Comparison of ENCODE assay signal across 27 mouse cellular contexts in the genomic region with DNA sequence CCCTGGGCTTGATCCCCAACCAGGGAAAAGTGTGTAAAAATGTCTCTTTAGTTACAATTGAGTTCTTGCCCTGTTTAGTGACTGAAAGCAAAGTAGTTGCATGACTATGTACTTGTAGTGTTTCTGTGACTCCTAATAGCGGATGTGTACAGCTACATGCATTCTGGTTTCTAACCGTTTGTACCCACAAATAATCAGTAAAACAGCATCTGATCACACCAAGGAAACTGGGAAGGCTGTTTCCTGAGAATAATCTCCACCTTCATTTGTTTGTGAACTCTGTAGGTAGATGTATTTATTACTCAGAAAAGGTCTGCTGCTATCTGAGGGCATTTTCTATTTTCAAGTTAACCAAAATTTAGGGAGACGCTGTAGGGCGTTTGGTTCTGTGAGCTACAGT. TPM values are rescaled to one million over a fixed set of nuclear protein-coding genes. Genes with fewer than 3 reads are reported as not detected.
DNase-seq lines count a peak whose midpoint lies in the region; ATAC-seq and TF ChIP-seq lines count a peak whose summit lies in the region.
"Had no signal": no experiment of that assay in that cellular context is flagged by ENCODE, and none has a peak within 500 bp of the region (broad histone marks: within the 10 kb centered on the region; RNA-seq: fewer than 3 reads in every experiment).

No protein-coding gene starts in this region.

- H3K9me3 ChIP-seq in hindbrain, embryonic 14.5 days (ENCODE audit: control insufficient read depth, low read length), result no peaks in the 10 kb centered on the region
- no peaks in the 10 kb centered on the region for H3K9me3 ChIP-seq in hindbrain, postnatal 0 days (ENCODE audit: low read length)
- no peaks in the 10 kb centered on the region for H3K9me3 ChIP-seq in intestine, embryonic 14.5 days (ENCODE audit: control insufficient read depth, low read length)
- no peaks in the 10 kb centered on the region for H3K9me3 ChIP-seq in intestine, postnatal 0 days (ENCODE audit: control insufficient read depth)
- H3K9me3 ChIP-seq: embryonic facial prominence, embryonic 10.5 days; embryonic facial prominence, embryonic 12.5 days; forebrain, embryonic 13.5 days; forebrain, embryonic 15.5 days had no signal

- no peak for TF ChIP-seq EP300 in heart, adult 2 months (IDR thresholded peaks at IDR 0.05; ENCODE audit: insufficient read depth, low read depth, low read length)

- H3K4me1 ChIP-seq in heart, adult 2 months (ENCODE audit: control insufficient read depth, insufficient read depth, low read length), result no peaks in the 10 kb centered on the region
- H3K4me1 ChIP-seq in hindbrain, embryonic 14.5 days (replicated peaks; ENCODE audit: control insufficient read depth, insufficient read depth, low read length), result peaks cover 25% of the 10 kb centered on the region
- H3K4me1 ChIP-seq in hindbrain, postnatal 0 days (ENCODE audit: insufficient read depth, low read length), result no peaks in the 10 kb centered on the region; the same call in 1 of the 2 replicates
- H3K4me1 ChIP-seq in intestine, embryonic 14.5 days (replicated peaks; ENCODE audit: control insufficient read depth, insufficient read depth, low read length), result no peaks in the 10 kb centered on the region
- no peaks in the 10 kb centered on the region for H3K4me1 ChIP-seq in intestine, postnatal 0 days (replicated peaks; ENCODE audit: control insufficient read depth, insufficient read depth, low read length)
- H3K4me1 ChIP-seq: embryonic facial prominence, embryonic 12.5 days had no signal

- no peak overlapping the region for H3K4me3 ChIP-seq in heart, adult 2 months
- H3K4me3 ChIP-seq in hindbrain, embryonic 14.5 days (replicated peaks; ENCODE audit: low read length), result no peak overlapping the region
- H3K4me3 ChIP-seq in hindbrain, postnatal 0 days (ENCODE audit: low read length), result no peak overlapping the region
- no peak overlapping the region for H3K4me3 ChIP-seq in intestine, embryonic 14.5 days (ENCODE audit: low read depth, low read length)
- H3K4me3 ChIP-seq in intestine, postnatal 0 days (ENCODE audit: low read depth, low read length), result no peak overlapping the region
- H3K4me3 ChIP-seq: embryonic facial prominence, embryonic 10.5 days; embryonic facial prominence, embryonic 12.5 days; forebrain, embryonic 13.5 days; forebrain, embryonic 15.5 days had no signal

- DNase-seq in heart, adult 11 months, result peak; percentile 6
- no peak for DNase-seq in heart, adult 2 months
- no peak for DNase-seq in hindbrain, embryonic 14.5 days (ENCODE audit: low spot score)
- DNase-seq in hindbrain, postnatal 0 days (ENCODE audit: low spot score), result no peak
- peak; percentile 28 for DNase-seq in intestine, embryonic 14.5 days (ENCODE audit: low spot score)
- DNase-seq in spleen, postnatal 10 days (ENCODE audit: low spot score in 2 of 2), result no peak
- DNase-seq: adrenal gland, adult 8-10 months; adrenal gland, postnatal 14 days; adrenal gland, postnatal 36 days; B cell, adult 2 months; cerebellum, adult 11-12 months; cerebellum, adult 2 months; cerebellum, adult 9-10 months; cerebellum, postnatal 14 days; cerebellum, postnatal 36 days; forebrain, postnatal 0 days had no signal

- H3K36me3 ChIP-seq in heart, adult 2 months (ENCODE audit: control insufficient read depth, insufficient read depth, low read length), result no peaks in the 10 kb centered on the region; the same call in 1 of the 2 replicates
- peaks cover 54% of the 10 kb centered on the region for H3K36me3 ChIP-seq in hindbrain, embryonic 14.5 days (replicated peaks; ENCODE audit: control insufficient read depth, insufficient read depth)
- peaks cover 24% of the 10 kb centered on the region; the same call in 1 of the 2 replicates for H3K36me3 ChIP-seq in hindbrain, postnatal 0 days (ENCODE audit: insufficient read depth, low read length)
- 0 out of 2 replicates have a peak, but pooled peaks cover 8% of the 10 kb centered on the region for H3K36me3 ChIP-seq in intestine, embryonic 14.5 days (ENCODE audit: control insufficient read depth, insufficient read depth, low read length)
- peaks cover 12% of the 10 kb centered on the region; the same call in 1 of the 2 replicates for H3K36me3 ChIP-seq in intestine, postnatal 0 days (ENCODE audit: control insufficient read depth, insufficient read depth)
- H3K36me3 ChIP-seq: embryonic facial prominence, embryonic 10.5 days; embryonic facial prominence, embryonic 12.5 days; G1E had no signal

- peaks cover 2% of the 10 kb centered on the region; the same call in 1 of the 2 replicates for H3K79me2 ChIP-seq in heart, adult 2 months (replicated peaks; ENCODE audit: control insufficient read depth, insufficient read depth, low read length)

- no peak for TF ChIP-seq POLR2A in heart, adult 2 months (IDR thresholded peaks at IDR 0.05; ENCODE audit: insufficient read depth, low read depth, low read length)

- H3K27me3 ChIP-seq in heart, adult 2 months (ENCODE audit: control insufficient read depth, insufficient read depth, low read length), result no peaks in the 10 kb centered on the region
- H3K27me3 ChIP-seq in hindbrain, embryonic 14.5 days (ENCODE audit: control insufficient read depth, insufficient read depth, low read length), result no peaks in the 10 kb centered on the region
- no peaks in the 10 kb centered on the region for H3K27me3 ChIP-seq in hindbrain, postnatal 0 days (ENCODE audit: insufficient read depth, low read length)
- H3K27me3 ChIP-seq in intestine, embryonic 14.5 days (replicated peaks; ENCODE audit: control insufficient read depth, insufficient read depth, low read length), result no peaks in the 10 kb centered on the region
- no peaks in the 10 kb centered on the region for H3K27me3 ChIP-seq in intestine, postnatal 0 days (replicated peaks; ENCODE audit: control insufficient read depth, insufficient read depth, low read length)
- H3K27me3 ChIP-seq: embryonic facial prominence, embryonic 12.5 days; forebrain, embryonic 13.5 days; forebrain, embryonic 15.5 days; Patski had no signal

- no peak for ATAC-seq in hindbrain, embryonic 14.5 days (ENCODE audit: low FRiP score)
- ATAC-seq in hindbrain, postnatal 0 days, result no peak
- no peak for ATAC-seq in intestine, embryonic 14.5 days (replicated peaks; ENCODE audit: low FRiP score, low TSS enrichment, low read depth)
- ATAC-seq in intestine, postnatal 0 days, result no peak
- peak; percentile 10; the same call in 1 of the 2 replicates for ATAC-seq in megakaryocyte progenitor cell, adult 5-6 weeks (replicated peaks; ENCODE audit: poor library complexity)
- ATAC-seq: activated CD4-positive, CD25-positive, alpha-beta regulatory T cell, adult 4 months; CD4-positive, CD25-positive, alpha-beta regulatory T cell, adult 4 months; forebrain, embryonic 13.5 days; forebrain, embryonic 15.5 days; forebrain, postnatal 0 days; Patski had no signal

- intact Hi-C loops in heart, adult 2 months (cut with DNase I), result no loop called here

- H3K4me2 ChIP-seq in hindbrain, embryonic 14.5 days (replicated peaks), result peak overlapping the region; percentile 35; the same call in 1 of the 2 replicates
- no peak overlapping the region for H3K4me2 ChIP-seq in hindbrain, postnatal 0 days (ENCODE audit: low read depth, low read length)
- H3K4me2 ChIP-seq in intestine, embryonic 14.5 days (ENCODE audit: low read length), result no peak overlapping the region
- no peak overlapping the region for H3K4me2 ChIP-seq in intestine, postnatal 0 days (replicated peaks; ENCODE audit: low read depth)
- H3K4me2 ChIP-seq: embryonic facial prominence, embryonic 12.5 days; forebrain, embryonic 13.5 days; forebrain, embryonic 15.5 days had no signal

- no peak overlapping the region for H3K9ac ChIP-seq in heart, adult 2 months (ENCODE audit: low read depth, low read length)
- no peak overlapping the region for H3K9ac ChIP-seq in hindbrain, embryonic 14.5 days
- H3K9ac ChIP-seq in hindbrain, postnatal 0 days (replicated peaks; ENCODE audit: low read length), result no peak overlapping the region
- no peak overlapping the region for H3K9ac ChIP-seq in intestine, embryonic 14.5 days (ENCODE audit: low read length)
- H3K9ac ChIP-seq in intestine, postnatal 0 days (ENCODE audit: low read depth, low read length), result no peak overlapping the region
- H3K9ac ChIP-seq: embryonic facial prominence, embryonic 12.5 days; forebrain, embryonic 13.5 days; forebrain, embryonic 15.5 days; forebrain, postnatal 0 days had no signal

- no peak overlapping the region for H3K27ac ChIP-seq in heart, adult 2 months
- H3K27ac ChIP-seq in hindbrain, embryonic 14.5 days, result no peak overlapping the region
- H3K27ac ChIP-seq in hindbrain, postnatal 0 days, result no peak overlapping the region
- no peak overlapping the region for H3K27ac ChIP-seq in intestine, embryonic 14.5 days (ENCODE audit: low read depth)
- no peak overlapping the region for H3K27ac ChIP-seq in intestine, postnatal 0 days (ENCODE audit: low read depth, low read length)
- H3K27ac ChIP-seq: embryonic facial prominence, embryonic 10.5 days; embryonic facial prominence, embryonic 12.5 days; forebrain, embryonic 13.5 days; forebrain, embryonic 15.5 days had no signal

- WGBS in heart, adult 2 months, result 87% methylated on average over 4 of the region's 4 CpGs
- 96% methylated on average over 4 of the region's 4 CpGs for WGBS in hindbrain, embryonic 14.5 days
- WGBS in hindbrain, postnatal 0 days, result 95% methylated on average over 4 of the region's 4 CpGs
- WGBS in intestine, embryonic 14.5 days, result 88% methylated on average over 4 of the region's 4 CpGs
- WGBS in intestine, postnatal 0 days, result 88% methylated on average over 4 of the region's 4 CpGs

- no peak for TF ChIP-seq CTCF in heart, adult 2 months (IDR thresholded peaks at IDR 0.05)
- no peak for TF ChIP-seq CTCF in hindbrain, postnatal 0 days (IDR thresholded peaks at IDR 0.05; ENCODE audit: low read depth)
- no peak for TF ChIP-seq CTCF in intestine, postnatal 0 days (IDR thresholded peaks at IDR 0.05; ENCODE audit: low read depth)

RNA-seq across cellular contexts. Expression of gene Enpp5, which starts 4.5 kb away (rescaled TPM):
- total RNA-seq in heart, adult 2 months (2021), result 10 to 100 TPM; 13.3 to 14.2 TPM
- 14.2 and 24.6 TPM in 2 replicates for polyA plus RNA-seq in heart, adult 2 months (2012; rRNA removed)
- polyA plus RNA-seq in hindbrain, embryonic 14.5 days (2014; fragmentation: Nextera tagmentation; extraction: Ambion mirVana), result 88.6 and 102 TPM in 2 replicates
- total RNA-seq in hindbrain, postnatal 0 days (2014; rRNA removed), result 119 and 133 TPM in 2 replicates
- 96.2 and 113 TPM in 2 replicates for polyA plus RNA-seq in hindbrain, postnatal 0 days (2015; fragmentation: Nextera tagmentation; extraction: Ambion mirVana)
- polyA plus RNA-seq in intestine, embryonic 14.5 days (2014; fragmentation: Nextera tagmentation; extraction: Ambion mirVana), result 17.8 and 18.5 TPM in 2 replicates
- polyA plus RNA-seq in intestine, postnatal 0 days (2015; fragmentation: Nextera tagmentation; extraction: Ambion mirVana), result 33.8 and 43.1 TPM in 2 replicates
- total RNA-seq in megakaryocyte progenitor cell, adult 5-6 weeks (2015), result 5.2 and 5.6 TPM in 2 replicates
- total RNA-seq in megakaryocyte progenitor cell, adult 5-6 weeks (2017), result 9.1 and 12.2 TPM in 2 replicates
- total RNA-seq: CH12.LX had no signal
- polyA plus RNA-seq: G1E had no signal

RNA-seq across cellular contexts. Expression of gene Enpp4, which starts 22.5 kb away (rescaled TPM):
- total RNA-seq in heart, adult 2 months (2021), result 10 to 100 TPM; 21.6 to 24.6 TPM
- 8.5 and 18.2 TPM in 2 replicates for polyA plus RNA-seq in heart, adult 2 months (2012; rRNA removed)
- 6.1 and 6.2 TPM in 2 replicates for polyA plus RNA-seq in hindbrain, embryonic 14.5 days (2014; fragmentation: Nextera tagmentation; extraction: Ambion mirVana)
- total RNA-seq in hindbrain, postnatal 0 days (2014; rRNA removed), result 5.1 and 5.5 TPM in 2 replicates
- polyA plus RNA-seq in hindbrain, postnatal 0 days (2015; fragmentation: Nextera tagmentation; extraction: Ambion mirVana), result 6.1 and 6.4 TPM in 2 replicates
- 5.8 and 6.2 TPM in 2 replicates for polyA plus RNA-seq in intestine, embryonic 14.5 days (2014; fragmentation: Nextera tagmentation; extraction: Ambion mirVana)
- polyA plus RNA-seq in intestine, postnatal 0 days (2015; fragmentation: Nextera tagmentation; extraction: Ambion mirVana), result 3.1 and 3.6 TPM in 2 replicates
- 13.9 and 14.9 TPM in 2 replicates for total RNA-seq in megakaryocyte progenitor cell, adult 5-6 weeks (2015)
- 10.8 and 13.5 TPM in 2 replicates for total RNA-seq in megakaryocyte progenitor cell, adult 5-6 weeks (2017)
- polyA plus RNA-seq: G1E had no signal

Comparison
In these comparisons a context has a peak if more than half of its experiments do, and no peak if none do; other contexts are left out.
1. DNase-seq: peak in heart, adult 11 months (single experiment) and intestine, embryonic 14.5 days (single experiment); none in heart, adult 2 months (0 of 2), hindbrain, embryonic 14.5 days (single experiment), hindbrain, postnatal 0 days (single experiment) and spleen, postnatal 10 days (0 of 2).